Mouse (Mus musculus) kidney, embryonic 15.5 days (tissue): ENCODE results near the gene Tmem132a. TPM values are rescaled to one million over a fixed set of nuclear protein-coding genes. Genes with fewer than 3 reads are reported as not detected.

Experiments
- ATAC-seq: fragments of 200-750 bp; cut with Nextera tagmentation; replicated peaks from 2 replicates; pipeline ENCODE4 v1.8.0; 2017; ENCODE audit warnings: moderate TSS enrichment; ENCODE audit not compliant: low FRiP score
- H3K27ac ChIP-seq: fragments of 300-500 bp; sonication (generic); 2 replicates; pipeline ENCODE4 v1.5.1; 2015; ENCODE audit warnings: mild to moderate bottlenecking, inconsistent platforms
- H3K27me3 ChIP-seq: fragments of 300-500 bp; sonication (generic); 2 replicates; pipeline ENCODE4 v1.6.1; 2015; ENCODE audit warnings: inconsistent platforms
- H3K36me3 ChIP-seq: fragments of 300-500 bp; sonication (generic); 2 replicates; pipeline ENCODE4 v1.6.1; 2015; ENCODE audit warnings: inconsistent platforms
- H3K4me1 ChIP-seq: fragments of 300-500 bp; sonication (generic); 2 replicates; pipeline ENCODE4 v1.6.1; 2015; ENCODE audit warnings: inconsistent platforms
- H3K4me2 ChIP-seq: fragments of 300-500 bp; sonication (generic); 2 replicates; pipeline ENCODE4 v1.6.1; 2015; ENCODE audit warnings: moderate library complexity, mild to moderate bottlenecking, inconsistent platforms
- H3K4me3 ChIP-seq: fragments of 300-500 bp; sonication (generic); replicated peaks from 2 replicates; pipeline ENCODE4 v1.5.1; 2015; ENCODE audit warnings: mild to moderate bottlenecking, inconsistent platforms
- H3K9ac ChIP-seq: fragments of 300-500 bp; sonication (generic); 2 replicates; pipeline ENCODE4 v1.6.1; 2015; ENCODE audit warnings: mild to moderate bottlenecking, inconsistent platforms
- H3K9me3 ChIP-seq: fragments of 300-500 bp; sonication (generic); replicated peaks from 2 replicates; pipeline ENCODE4 v1.6.1; 2016; ENCODE audit warnings: inconsistent platforms
- WGBS: fragments of 180-500 bp; shearing (Covaris S2); methylation state at CpG from one replicate; pipeline ENCODE4 v1.1.7; 2015; ENCODE audit warnings: mixed read lengths; 5-methylcytosine and 5-hydroxymethylcytosine counted together
- polyA plus RNA-seq: library from polyadenylated mRNA; unstranded; fragments of >200 nt; fragmentation: Nextera tagmentation; extraction: Ambion mirVana; gene quantifications from 2 replicates; pipeline ENCODE4 v1.2.1, GENCODE M21; 2015

Gene Tmem132a
- polyA plus RNA-seq, 1 experiment from 2014 or later = 89.7 TPM

DNA sequence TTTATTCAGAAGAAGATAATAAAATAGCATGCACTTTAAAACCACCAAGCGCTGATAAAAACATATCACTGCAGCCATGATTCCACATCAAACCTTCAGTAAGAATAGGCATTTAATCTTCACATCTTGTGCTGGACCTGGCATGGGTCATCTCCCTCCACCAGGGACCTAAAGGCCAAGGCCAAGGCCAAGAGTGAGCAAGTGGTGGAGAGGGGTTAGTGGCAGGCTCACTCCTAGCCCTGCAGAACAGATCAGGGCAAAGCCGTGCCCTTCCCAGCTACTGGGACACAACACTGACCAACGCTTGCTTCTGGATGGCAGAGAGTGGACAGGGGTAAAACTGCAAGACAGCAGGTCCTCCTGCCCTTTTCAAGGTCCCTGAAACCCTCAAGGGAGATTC lies 936 bp upstream of the Tmem132a start:
- WGBS = 95% methylated on average over 3 of the region's 3 CpGs
- Histone ChIP-seq H3K4me2 (no peak overlapping the region), H3K4me1 (peaks cover 32% of the 10 kb centered on the region), H3K9ac (no peak overlapping the region), H3K27ac (peak overlapping the region; percentile 93), H3K36me3 (peaks cover 49% of the 10 kb centered on the region), H3K9me3 (no peaks in the 10 kb centered on the region), H3K4me3 (no peak overlapping the region), H3K27me3 (no peaks in the 10 kb centered on the region)
- ATAC-seq = no peak

DNA sequence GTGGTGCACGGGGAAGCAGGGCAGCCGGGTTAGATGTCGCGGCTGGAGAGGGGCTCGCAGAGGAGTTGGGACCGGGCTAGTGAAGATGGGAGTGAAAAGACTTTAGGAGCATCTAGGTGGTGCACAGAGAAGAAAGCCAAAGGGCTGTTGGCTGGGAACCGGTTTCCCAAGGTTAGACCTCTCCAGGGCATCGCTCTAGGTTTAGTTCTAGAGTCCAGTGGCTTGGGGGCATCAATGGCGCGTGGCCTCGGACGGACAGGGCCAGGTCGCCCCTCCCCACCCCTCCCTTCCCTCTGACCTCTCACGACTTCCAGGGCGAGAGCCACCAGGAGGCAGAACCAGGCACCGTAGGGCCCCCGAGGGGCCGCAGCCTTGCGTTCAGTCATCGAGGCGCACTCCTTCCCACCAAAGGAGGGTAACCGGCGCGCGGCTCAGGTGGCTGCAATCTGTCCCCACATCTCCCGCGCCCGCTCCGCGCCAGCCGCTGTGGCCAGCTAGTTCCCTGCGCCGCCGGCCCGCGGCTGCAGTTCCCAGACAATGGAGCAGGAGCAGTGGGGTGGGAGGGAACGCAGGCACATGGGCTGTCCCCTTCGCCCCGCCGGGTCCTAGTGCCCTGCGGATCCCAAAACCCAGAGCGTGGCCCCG lies 377 bp downstream of the Tmem132a start:
- WGBS = under 1% methylated on average over 41 of the region's 43 CpGs
- peak overlapping the region; percentile 77 for H3K4me2 ChIP-seq
- H3K36me3 ChIP-seq = peaks cover 62% of the 10 kb centered on the region

DNA sequence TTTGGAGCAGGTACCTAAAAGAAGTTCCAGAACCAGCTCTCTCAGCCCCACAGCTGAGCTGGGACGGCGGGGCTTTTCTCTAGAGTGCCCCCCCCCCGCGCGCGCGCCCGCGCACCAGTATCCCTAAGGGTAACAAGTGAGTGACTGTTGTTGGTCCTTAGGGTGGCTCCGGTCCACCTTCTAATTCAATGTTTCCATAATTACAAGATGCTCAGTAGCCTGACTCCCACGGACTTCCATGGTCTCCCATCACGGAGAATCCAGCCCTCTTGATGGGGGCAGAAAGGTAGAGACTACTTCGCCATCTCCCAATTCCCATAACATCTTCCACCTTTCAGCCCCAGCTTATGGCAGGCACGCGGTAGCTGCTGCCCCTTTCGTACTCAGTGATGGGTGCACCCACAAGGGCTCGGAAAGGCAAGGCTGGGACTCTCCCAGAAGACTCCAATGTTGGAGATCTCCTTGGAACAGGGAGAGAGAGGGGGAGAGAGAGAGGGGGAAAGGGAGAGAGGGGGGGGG lies 1.1 kb downstream of the Tmem132a start:
- under 1% methylated on average over 17 of the region's 17 CpGs for WGBS
- Histone ChIP-seq H3K9me3 (no peaks in the 10 kb centered on the region), H3K27ac (peak overlapping the region; percentile 93; the same call in 1 of the 2 replicates), H3K27me3 (no peaks in the 10 kb centered on the region), H3K4me1 (peaks cover 32% of the 10 kb centered on the region), H3K36me3 (peaks cover 63% of the 10 kb centered on the region), H3K9ac (peak overlapping the region; percentile 87), H3K4me3 (peak overlapping the region; percentile 92), H3K4me2 (peak overlapping the region; percentile 77)
- 0 out of 2 replicates have a peak, but pooled peaks have one; percentile 5 for ATAC-seq

More for the DNA sequence above, 377 bp downstream of the Tmem132a start:
- no peaks in the 10 kb centered on the region for H3K9me3 ChIP-seq
- H3K9ac ChIP-seq = peak overlapping the region; percentile 87
- H3K4me1 ChIP-seq = peaks cover 32% of the 10 kb centered on the region
- peak overlapping the region; percentile 92 for H3K4me3 ChIP-seq
- H3K27me3 ChIP-seq = no peaks in the 10 kb centered on the region
- H3K27ac ChIP-seq = peak overlapping the region; percentile 93
- ATAC-seq = peak; percentile 95

DNA sequence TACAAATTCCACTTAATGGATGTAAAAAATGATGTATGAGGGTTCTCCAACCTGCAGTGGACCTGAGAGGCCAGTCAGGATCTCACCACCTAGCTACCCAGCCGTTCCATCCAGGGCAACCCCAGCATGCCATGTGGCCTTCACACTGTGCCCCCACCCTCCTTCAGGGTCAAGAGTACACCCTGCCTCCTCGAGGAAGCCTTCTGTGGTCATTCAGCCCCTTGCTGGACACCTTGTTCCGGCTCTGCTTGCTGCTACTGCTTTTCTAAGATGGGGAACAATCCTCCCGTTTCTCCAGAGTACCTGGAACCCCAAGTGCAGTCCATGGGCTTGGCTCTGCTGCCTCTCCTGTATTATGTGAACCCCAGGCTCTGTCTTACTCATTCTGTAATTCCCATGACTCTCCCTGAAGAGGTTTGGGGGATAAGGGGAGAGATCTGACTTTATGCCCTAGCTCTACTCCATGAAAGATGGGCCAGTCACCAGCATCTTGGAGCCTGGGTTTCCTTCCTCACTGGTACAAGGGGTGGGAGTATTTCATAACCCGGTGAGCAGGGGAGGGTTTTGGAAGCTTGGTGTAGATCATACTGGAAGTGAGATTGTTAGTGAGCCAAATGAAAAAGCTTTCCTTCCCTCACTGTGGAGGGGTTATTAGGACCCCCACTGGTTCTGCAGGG lies 1.7 kb downstream of the Tmem132a start:
- WGBS = 25% methylated on average over 5 of the region's 5 CpGs
- ATAC-seq = no peak
- peaks cover 63% of the 10 kb centered on the region for H3K36me3 ChIP-seq

DNA sequence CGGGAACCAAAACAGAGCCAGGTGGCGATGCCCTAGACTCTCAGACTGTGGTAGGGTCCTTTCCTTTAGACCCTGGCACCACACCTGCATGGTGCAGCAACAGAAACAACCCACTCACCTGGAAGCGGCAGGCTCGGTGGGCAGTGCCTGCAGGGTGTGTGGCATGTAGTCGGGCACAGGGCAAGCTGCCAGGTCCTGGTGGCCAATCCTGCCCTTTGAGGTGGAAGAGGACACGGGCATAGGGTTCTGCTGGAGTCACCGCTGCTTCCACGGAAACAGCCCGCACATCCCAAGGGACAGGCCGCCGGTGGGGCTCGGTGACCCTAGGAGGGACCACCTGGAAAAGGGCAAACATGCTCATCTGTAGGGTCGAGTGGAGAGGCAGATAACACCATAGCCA lies 3.4 kb downstream of the Tmem132a start:
- H3K4me1 ChIP-seq = peaks cover 26% of the 10 kb centered on the region
- H3K4me3 ChIP-seq = no peak overlapping the region
- 90% methylated on average over 13 of the region's 13 CpGs for WGBS
- ATAC-seq = no peak
- no peaks in the 10 kb centered on the region for H3K9me3 ChIP-seq
- no peak overlapping the region for H3K4me2 ChIP-seq
- H3K27me3 ChIP-seq = no peaks in the 10 kb centered on the region
- H3K27ac ChIP-seq = no peak overlapping the region
- peaks cover 63% of the 10 kb centered on the region for H3K36me3 ChIP-seq
- H3K9ac ChIP-seq = no peak overlapping the region

More for the DNA sequence above, 1.7 kb downstream of the Tmem132a start:
- H3K4me2 ChIP-seq = peak overlapping the region; percentile 77
- peak overlapping the region; percentile 87 for H3K9ac ChIP-seq
- no peaks in the 10 kb centered on the region for H3K9me3 ChIP-seq
- H3K4me3 ChIP-seq = peak overlapping the region; percentile 92
- no peak overlapping the region for H3K27ac ChIP-seq
- no peaks in the 10 kb centered on the region for H3K27me3 ChIP-seq
- peaks cover 32% of the 10 kb centered on the region for H3K4me1 ChIP-seq

DNA sequence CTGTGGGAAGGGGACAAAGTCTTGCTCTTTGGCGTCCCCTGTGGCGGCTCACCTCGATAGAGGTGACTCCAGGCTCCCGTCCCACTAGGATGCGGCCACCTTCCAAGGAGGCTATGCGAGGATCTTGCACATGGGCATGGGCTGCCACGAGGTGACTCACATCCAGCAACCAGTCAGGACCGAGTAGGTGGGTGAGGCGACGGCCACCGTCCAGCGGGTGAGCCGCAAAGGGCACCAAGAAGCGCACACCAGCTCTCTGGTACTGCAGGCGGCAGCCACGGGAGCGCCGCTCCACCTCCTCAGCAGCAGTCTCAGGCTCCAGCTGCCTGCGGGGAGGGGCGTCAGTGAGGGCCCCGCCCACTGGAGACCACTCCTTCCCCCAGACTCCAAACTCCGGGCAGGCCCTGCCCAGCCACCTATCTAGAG lies 9.7 kb downstream of the Tmem132a start:
- H3K9ac ChIP-seq = no peak overlapping the region
- H3K9me3 ChIP-seq = no peaks in the 10 kb centered on the region
- 0 out of 2 replicates have a peak, but pooled peaks cover 3% of the 10 kb centered on the region for H3K4me1 ChIP-seq
- no peak overlapping the region for H3K4me3 ChIP-seq
- H3K27me3 ChIP-seq = no peaks in the 10 kb centered on the region
- peak; percentile 22; the same call in 1 of the 2 replicates for ATAC-seq
- H3K36me3 ChIP-seq = peaks cover 88% of the 10 kb centered on the region
- H3K4me2 ChIP-seq = no peak overlapping the region
- 53% methylated on average over 22 of the region's 22 CpGs for WGBS
- H3K27ac ChIP-seq = no peak overlapping the region

DNA sequence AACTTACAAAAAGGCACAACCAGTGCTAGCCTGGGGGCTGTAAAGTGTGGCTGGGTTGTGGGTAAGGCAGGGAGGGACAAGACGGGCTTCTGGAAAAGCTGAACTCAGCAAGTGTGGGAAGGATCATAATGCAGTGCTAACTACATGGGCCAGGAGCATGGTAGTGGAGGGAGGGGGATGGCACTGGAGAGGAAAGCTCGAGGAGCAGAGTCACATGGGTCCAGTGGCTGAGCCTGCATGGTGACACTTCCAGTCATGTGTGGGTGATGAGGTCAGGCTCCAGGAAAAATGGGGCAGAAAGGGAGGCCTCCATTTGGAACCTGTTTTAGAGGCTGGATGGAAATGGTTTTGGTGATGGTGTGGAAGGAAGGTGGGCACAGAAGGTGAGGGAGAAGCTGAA lies 13.2 kb downstream of the Tmem132a start:
- peaks cover 52% of the 10 kb centered on the region for H3K36me3 ChIP-seq
- H3K27me3 ChIP-seq = no peaks in the 10 kb centered on the region
- H3K9ac ChIP-seq = no peak overlapping the region
- H3K4me1 ChIP-seq = 0 out of 2 replicates have a peak, but pooled peaks cover 3% of the 10 kb centered on the region
- 39% methylated on average over 2 of the region's 2 CpGs for WGBS
- no peak overlapping the region for H3K27ac ChIP-seq
- H3K4me3 ChIP-seq = no peak overlapping the region
- no peaks in the 10 kb centered on the region for H3K9me3 ChIP-seq
- H3K4me2 ChIP-seq = no peak overlapping the region
- ATAC-seq = no peak

DNA sequence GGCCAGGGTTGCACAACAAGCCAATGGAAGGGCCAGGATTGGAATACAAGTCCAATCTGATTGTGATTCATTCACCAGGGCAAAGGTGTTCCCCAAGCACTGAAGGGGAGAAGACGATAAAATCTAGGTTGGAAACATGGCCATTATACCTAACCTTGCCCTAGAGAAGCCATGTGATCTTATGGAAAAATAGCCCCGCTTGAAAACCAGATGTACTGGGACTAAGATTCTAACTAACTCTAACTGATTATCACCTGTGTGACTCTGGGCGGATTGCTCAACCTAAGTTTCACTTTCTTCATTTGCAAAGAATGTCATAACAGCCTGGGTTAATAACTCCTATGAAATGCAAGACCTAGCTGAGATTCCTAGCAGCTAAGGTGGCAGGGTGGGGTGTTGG lies 14.3 kb downstream of the Tmem132a start:
- ATAC-seq = no peak
- no peak overlapping the region for H3K27ac ChIP-seq
- H3K4me1 ChIP-seq = 0 out of 2 replicates have a peak, but pooled peaks cover 3% of the 10 kb centered on the region
- no peak overlapping the region for H3K4me3 ChIP-seq
- WGBS = 82% methylated on average over 3 of the region's 3 CpGs
- no peak overlapping the region for H3K9ac ChIP-seq
- H3K27me3 ChIP-seq = no peaks in the 10 kb centered on the region
- no peaks in the 10 kb centered on the region for H3K9me3 ChIP-seq
- H3K36me3 ChIP-seq = peaks cover 41% of the 10 kb centered on the region
- no peak overlapping the region for H3K4me2 ChIP-seq

DNA sequence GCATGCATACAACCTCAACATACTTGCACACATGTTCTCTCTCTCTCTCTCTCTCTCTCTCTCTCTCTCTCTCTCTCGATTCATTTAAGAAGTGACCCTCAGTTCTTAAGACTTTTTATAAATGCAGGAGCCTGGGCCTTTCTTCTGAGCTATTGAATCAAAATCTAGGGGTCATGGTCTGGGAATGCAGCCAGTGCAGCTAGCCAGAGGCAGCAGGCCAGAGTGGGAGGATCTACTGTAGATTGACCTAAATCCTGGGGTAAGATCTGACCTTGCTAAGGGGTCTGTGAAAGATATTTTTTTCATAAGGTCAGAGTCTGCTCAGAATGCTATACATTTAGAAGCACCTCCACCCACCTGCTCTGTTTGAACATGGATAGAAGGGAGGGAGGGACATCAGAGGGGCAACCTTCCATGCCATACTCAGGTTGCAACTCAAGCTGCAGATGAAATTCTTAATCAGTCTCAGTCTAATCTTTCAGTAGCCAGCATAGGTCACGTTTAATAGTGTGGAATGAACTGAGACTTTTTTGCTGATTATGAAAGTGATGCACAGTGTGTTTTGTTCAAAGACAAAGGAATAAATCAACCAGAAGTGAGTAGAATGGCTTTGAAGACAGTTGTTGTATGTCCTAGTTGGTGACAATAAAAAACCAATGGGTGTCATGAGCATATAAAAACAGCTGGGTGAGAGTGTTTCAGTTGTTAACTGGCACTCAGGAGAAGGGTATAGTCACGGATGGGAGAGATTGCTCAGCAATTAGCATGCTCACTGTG lies 22.2 kb downstream of the Tmem132a start:
- H3K27me3 ChIP-seq = no peaks in the 10 kb centered on the region; the same call in 1 of the 2 replicates
- peaks cover 18% of the 10 kb centered on the region for H3K4me1 ChIP-seq
- no peaks in the 10 kb centered on the region for H3K9me3 ChIP-seq
- H3K9ac ChIP-seq = no peak overlapping the region
- no peaks in the 10 kb centered on the region for H3K36me3 ChIP-seq
- H3K4me2 ChIP-seq = no peak overlapping the region
- 45% methylated on average over 3 of the region's 3 CpGs for WGBS
- no peak overlapping the region for H3K27ac ChIP-seq
- ATAC-seq = no peak
- no peak overlapping the region for H3K4me3 ChIP-seq

DNA sequence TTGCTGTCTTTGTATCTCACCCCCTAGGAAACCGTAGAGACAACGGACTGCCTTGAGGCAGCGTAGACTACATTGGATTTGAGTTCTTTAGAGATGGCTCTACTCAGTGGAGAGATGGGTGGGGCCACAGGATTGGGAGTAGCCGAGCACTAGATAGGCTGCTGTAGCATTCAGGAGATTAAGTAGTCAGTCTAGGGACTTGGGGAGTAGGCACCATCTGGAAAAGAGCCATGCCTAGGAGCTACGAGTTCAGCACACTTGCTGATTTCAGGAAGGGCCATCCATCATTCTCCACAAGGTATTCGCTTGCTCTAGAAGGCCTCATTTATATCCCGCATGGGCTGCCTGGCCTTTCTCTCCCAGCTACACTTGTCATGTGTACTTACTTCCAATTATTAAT lies 23.6 kb downstream of the Tmem132a start:
- Histone ChIP-seq H3K9me3 (no peaks in the 10 kb centered on the region), H3K4me2 (no peak overlapping the region), H3K27ac (no peak overlapping the region), H3K9ac (no peak overlapping the region), H3K27me3 (peaks cover 4% of the 10 kb centered on the region; the same call in 1 of the 2 replicates), H3K36me3 (no peaks in the 10 kb centered on the region), H3K4me3 (no peak overlapping the region), H3K4me1 (peaks cover 28% of the 10 kb centered on the region)
- no peak for ATAC-seq
- WGBS = 83% methylated on average over 7 of the region's 7 CpGs

DNA sequence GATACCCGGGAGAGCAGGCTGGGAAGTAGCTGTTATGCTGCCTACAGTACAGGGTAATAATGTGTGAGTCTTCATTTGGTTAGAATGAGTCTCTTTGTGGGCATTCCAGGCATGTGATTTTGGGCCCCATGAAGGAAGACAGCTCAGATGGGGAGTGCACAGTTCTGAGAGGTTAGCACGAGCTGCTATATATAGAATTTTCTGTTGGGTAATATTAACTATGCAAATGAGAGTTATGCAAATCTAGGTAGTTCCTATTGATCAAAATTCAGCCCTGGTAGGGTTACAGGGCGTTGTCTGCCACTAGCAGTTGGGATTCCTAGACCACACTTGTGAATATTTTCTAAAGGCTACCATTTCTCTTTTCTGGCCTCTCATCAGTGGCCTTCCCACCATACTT lies 24.3 kb downstream of the Tmem132a start:
- Histone ChIP-seq H3K27ac (no peak overlapping the region), H3K36me3 (no peaks in the 10 kb centered on the region), H3K9ac (no peak overlapping the region), H3K27me3 (peaks cover 4% of the 10 kb centered on the region; the same call in 1 of the 2 replicates), H3K4me1 (peaks cover 28% of the 10 kb centered on the region), H3K9me3 (no peaks in the 10 kb centered on the region), H3K4me3 (no peak overlapping the region), H3K4me2 (no peak overlapping the region)
- 76% methylated on average over 3 of the region's 3 CpGs for WGBS
- no peak for ATAC-seq
